Mouse (Mus musculus) kidney, postnatal 4 days (tissue): ENCODE results near the gene Lrwd1.

ENCODE experiments used
- DNase-seq, 2 experiments: peaks; one replicate each; pipeline ENCODE4 v3.0.0; 2021; ENCODE audit warnings: mixed read lengths in 2 of 2

Lrwd1 gene

DNA sequence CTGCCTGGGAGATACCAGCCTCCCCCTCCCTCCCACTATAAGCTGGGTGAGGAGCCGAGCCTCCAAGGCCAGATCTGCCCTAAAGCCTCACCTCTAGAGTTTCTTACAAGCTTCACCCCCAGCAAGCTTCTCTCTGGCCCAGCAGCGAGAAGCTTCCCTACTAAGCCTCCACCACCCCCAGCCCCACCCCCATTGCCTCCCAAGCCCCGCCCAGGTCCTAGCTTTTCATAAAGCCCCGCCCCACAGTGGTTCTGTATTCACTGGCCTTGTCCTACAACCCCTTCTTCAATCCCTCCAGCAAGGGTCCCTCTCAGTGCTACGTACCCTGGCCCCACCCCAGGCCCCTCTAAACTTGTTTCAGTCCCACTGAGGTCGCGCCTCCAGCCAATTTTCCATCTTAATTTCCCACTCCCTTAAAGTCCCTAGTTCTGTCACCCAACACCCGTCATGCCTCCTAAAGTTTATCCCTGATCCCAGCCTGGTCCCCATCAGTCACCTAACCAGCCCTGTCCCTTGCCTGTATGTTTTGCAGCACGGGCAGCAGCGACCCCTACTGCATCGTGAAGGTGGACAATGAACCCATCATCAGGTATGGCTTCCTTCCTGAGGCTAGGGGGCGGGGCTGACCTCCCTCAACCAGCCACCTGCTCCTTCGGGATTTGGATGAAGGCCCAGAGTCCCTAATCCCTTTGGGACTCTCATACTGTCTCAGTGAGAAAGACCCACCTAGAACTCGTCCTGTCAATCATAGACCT, 46.9 kb downstream of the Lrwd1 start:
- peak; percentile 57 to 68 for DNase-seq

DNA sequence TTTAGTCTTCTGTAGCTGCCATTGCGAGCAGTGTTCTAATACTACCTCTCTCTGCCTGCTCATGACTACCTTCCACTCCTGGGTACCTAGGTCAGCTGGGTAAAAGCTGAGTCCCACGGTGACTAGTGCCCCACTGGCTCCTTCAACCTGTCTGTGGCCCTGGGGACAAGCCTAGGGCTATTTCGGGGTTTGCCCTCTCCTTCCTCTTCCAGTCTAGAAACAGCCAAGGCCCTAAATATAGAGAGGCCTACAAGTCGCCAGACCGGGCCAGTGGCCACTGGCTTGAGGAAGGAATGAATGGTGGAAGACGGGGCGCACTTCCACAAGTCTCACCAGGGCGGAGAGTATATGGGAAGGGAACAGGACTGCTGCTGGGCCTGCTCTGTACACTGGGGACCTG, 49.6 kb downstream of the Lrwd1 start:
- DNase-seq, result no peak

DNA sequence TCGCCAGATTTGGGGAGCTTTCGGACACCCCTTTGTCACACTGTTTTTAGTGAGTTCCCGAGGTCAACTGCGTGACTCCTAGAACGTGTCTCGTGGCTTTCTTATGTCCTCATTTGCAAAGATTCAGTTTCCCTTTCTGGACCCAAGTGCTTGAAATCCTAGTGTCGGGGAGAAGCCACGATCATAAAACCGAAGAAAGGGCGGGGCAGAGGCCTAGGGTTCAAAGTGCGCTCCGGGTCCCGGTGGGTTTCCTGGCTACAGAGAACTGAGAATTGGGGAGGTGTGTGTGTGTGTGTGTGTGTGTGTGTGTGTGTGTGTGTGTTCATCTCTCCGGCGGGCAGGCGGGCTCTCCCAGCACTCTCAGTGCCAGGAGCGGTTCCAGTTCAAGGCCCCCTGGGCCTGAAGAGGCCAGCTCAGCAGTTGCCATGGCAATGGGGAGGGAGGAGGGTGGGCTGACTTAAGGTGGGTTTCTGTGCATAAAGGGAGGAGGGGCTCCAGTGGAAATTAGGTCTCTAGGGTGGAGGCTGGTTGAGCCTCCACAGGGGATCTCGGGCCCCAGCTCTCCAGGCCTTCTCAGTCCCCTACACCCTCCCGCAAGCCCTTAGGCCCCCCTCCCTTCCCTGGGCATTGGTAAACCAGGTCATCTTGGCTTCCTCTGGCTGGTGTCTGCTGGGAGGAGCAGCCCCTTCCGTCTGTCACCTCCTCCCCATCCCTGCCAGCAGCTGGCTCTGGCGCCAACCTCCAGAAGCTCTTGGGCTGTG, 50.8 kb downstream of the Lrwd1 start:
- DNase-seq, result peak; percentile 62 to 74

DNA sequence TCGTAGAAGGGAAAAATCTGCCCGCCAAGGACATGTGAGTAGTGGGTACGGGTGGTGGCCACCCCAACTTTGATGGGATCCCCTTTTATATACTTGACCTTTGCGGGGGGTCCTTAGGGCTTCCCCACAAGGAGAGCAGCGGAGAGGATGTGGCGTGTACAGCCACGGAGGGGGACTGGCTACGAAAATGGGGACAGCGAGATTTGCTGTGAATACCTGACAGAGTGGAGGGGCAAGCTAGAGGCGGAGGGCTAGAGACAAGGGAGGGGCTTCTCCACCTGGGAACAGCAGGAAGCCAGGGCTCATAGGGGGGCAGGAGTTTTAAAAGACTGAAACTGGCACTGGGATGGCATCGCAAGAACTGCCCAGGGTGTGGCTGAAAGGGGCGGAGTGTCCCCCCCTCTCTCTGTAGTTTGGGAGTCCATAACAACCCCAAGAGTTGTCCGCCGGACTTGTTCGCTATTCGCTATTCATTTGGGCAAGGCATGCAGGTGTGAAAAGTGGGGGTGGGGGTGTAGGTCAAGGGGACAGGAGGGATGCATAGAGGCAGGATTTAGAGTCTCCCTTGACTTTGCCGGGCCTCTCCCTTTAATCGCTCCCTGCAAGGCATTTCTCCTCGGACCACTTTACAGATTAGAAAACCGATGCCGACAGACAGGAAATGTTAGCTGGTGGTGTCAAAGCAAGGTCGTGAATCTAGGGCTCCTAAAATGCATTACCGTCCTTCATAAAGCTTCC, 51.6 kb downstream of the Lrwd1 start:
- peak in 1 of 2 experiments; percentile 47 for DNase-seq

DNA sequence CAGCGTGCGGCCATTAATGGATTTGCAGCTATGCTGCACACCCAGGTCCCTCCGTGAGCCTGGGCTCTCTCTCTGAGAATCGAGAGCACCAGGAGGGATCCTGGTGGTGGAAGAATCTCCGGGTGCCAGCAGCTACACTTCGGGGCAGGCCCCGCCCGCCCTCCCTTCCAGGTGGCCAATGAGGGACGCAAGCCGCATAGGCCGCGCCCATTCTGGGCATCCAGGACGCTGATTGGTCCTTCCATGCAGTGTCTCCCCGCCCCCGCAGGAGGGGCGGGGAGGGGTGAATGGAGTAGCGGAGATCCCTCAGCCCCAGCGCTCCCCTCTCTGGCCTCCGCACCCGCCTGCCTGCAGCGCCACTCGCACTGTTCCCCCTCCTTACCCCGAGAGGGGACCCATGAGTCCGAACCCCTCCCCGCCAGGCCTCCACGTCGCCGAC, 52.2 kb downstream of the Lrwd1 start, which contains the start of gene Rasa4:
Gene Rasa4, plus strand, starts transcription at position 248 of the 439 bp plus-strand sequence.
- DNase-seq, result peak; percentile 93 to 97

DNA sequence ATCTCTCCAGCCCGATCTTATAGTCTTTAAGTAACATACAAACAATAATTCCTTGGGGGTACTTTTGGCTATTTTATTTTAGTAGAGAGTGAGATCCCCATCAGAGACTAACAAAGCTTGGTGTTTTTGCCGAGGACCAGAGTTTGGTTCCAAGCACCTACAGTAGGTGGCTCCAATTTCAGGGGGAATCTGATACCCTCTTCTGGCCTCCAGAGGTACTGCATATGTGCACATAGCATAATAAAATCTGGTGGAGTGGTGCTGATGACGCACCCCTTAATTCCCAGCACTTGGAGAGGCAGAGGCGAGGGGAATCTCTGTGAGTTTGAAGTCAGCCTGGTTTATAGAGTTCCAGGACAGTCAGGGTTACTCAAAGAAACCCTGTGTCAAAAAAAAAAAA, 53.5 kb downstream of the Lrwd1 start:
- no peak for DNase-seq

DNA sequence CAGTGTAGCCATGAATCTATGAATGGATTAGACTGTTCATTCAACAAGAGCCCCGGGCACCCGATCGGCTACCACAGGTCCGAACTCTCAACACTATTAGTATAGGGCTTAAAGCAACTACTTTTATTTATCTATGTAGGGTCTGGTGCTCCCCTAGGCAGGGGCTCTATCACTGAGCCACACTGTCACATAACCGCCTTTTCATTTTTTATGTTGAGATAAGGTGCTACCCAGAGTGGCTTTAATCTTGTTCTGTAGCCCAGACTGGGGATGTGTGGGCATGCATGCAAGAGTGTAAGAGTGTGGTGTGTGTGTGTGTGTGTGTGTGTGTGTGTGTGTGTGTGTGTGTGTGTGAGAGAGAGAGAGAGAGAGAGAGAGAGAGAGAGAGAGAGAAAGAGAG, 57.7 kb downstream of the Lrwd1 start:
- DNase-seq, result no peak

DNA sequence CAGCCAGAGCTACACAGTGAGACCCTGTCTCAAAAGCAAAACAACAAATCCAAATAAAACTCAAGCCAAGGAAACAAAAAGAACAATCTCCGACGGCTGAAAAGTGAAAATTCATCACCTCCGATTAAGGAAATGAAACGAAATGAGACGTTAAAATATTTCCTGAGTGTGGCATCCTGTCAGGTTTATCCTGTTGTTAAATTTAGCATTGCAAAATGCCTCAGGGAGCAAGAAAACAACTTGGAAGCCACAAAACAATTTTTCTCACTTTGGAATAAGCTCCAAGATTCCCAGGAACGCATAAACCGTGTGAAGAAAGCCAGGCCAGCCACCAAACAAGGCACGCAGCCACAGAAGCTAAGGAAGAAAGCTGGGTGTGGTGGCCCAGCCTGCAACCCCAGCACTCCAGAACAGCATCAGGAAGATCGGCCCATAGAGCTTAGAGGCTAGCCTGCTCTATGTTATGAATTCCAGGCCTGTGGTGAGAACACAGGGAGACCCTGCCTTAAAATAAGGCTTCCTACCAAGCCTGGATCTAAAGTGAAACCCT, 58.8 kb downstream of the Lrwd1 start:
- DNase-seq, result peak in 1 of 2 experiments; percentile 34

DNA sequence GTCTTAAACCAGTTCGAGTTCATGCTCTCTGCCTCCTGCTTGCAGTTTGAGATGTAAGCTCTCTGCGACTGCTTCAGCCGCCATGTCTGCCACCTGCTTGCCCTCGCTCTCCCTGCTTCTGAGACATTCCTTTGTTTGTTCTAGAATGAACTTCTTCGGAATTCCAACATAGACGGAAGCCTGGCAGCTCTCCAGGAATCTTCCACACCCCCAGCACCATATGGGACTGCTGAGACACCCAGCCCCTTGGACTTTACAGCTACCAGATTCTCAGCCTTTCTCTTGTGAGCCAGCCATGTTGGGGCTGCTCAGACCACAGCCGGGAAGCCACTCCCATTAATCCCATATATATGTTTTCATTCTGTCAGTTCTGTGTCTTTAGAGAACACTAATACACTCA, 59.6 kb downstream of the Lrwd1 start:
- peak; percentile 67 to 74 for DNase-seq

DNA sequence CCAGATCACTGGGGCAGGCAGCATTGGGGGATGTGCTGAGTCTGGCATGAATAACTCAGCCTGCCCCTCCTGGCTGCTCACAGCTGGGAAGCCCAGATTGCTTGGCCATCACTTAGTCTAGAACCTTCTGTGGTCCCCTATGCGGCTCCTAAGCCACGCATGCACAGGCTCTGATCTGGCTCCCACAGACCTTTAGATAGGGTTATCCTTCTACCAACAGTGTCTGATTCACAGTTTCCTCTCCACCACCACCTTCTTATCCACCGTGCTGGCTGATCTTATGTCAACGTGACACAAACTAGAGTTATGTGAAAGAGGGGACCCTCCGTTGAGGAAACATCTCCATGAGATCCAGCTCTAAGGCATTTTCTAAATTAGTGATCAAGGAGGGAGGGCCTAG, 60.8 kb downstream of the Lrwd1 start:
- no peak for DNase-seq

DNA sequence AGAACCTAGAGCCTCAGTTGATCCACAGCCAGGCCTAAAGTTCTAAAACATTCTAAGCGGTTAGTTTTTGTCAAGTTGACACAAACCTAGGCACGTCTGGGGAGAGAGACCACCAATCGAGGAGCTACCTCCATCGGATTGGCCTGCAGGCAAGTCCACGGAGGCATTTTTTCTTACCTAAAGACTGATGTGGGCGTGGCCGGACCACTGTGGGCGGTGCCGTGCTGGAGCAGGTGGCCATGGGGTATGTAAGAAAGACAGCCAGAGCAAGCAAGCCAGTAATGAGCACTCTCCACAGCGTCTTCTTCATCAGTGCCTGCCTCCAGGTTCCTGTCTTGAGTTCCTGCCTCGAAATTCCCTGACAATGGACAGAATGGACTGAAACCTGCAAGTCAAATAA, 62.3 kb downstream of the Lrwd1 start:
- no peak for DNase-seq

DNA sequence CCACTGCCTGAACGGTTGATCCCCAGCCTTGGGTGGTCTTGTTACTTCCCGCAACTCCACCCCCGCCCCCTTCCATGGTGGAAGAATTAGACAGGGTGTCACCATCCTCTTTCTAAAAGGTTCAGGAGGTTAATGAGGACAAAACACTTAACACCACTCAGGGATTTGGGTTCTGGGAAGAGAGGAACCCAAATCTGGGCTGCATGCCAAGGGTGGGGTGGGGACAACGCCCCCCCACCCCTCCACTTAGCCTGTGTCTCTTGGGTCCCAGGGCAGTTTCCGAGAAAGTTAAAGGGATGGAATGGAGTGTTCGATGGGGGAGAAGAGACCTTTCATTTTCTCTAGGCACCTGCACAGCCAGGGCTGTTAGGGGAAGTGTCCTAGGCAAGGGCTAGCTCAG, 62.8 kb downstream of the Lrwd1 start:
- no peak for DNase-seq
